Comparison of ENCODE assay signal across 23 mouse cellular contexts in genomic region chr11:82039132-82039660, GRCm38 (mm10). TPM values are rescaled to one million over a fixed set of nuclear protein-coding genes. Genes with fewer than 3 reads are reported as not detected.
DNase-seq lines count a peak whose midpoint lies in the region; ATAC-seq and TF ChIP-seq lines count a peak whose summit lies in the region.
"Had no signal": no experiment of that assay in that cellular context is flagged by ENCODE, and none has a peak within 500 bp of the region (broad histone marks: within the 10 kb centered on the region; RNA-seq: fewer than 3 reads in every experiment).

No protein-coding gene starts in this region.

- H3K36me3 ChIP-seq in heart, embryonic 11.5 days (ENCODE audit: control insufficient read depth, insufficient read depth, low read length): no peaks in the 10 kb centered on the region
- H3K36me3 ChIP-seq: embryonic facial prominence, embryonic 12.5 days; midbrain, embryonic 13.5 days had no signal

- H3K27ac ChIP-seq in heart, embryonic 11.5 days (ENCODE audit: low read depth, low read length): no peak overlapping the region
- H3K27ac ChIP-seq in bone marrow macrophage, adult 2 months (ENCODE audit: insufficient read depth, low read depth, low read length): peak overlapping the region; percentile 37
- H3K27ac ChIP-seq: embryonic facial prominence, embryonic 12.5 days; midbrain, embryonic 13.5 days had no signal

- no peak overlapping the region for H3K4me2 ChIP-seq in heart, embryonic 11.5 days
- H3K4me2 ChIP-seq: embryonic facial prominence, embryonic 12.5 days; liver, embryonic 11.5 days; midbrain, embryonic 13.5 days had no signal

- H3K4me3 ChIP-seq in heart, embryonic 11.5 days (ENCODE audit: low read depth, low read length): no peak overlapping the region
- H3K4me3 ChIP-seq in bone marrow macrophage, adult 2 months (ENCODE audit: insufficient read depth, low read length): no peak overlapping the region
- H3K4me3 ChIP-seq: embryonic facial prominence, embryonic 12.5 days; midbrain, embryonic 13.5 days had no signal

- WGBS in heart, embryonic 11.5 days (ENCODE audit: insufficient replicate concordance): 60% methylated on average over 3 of the region's 3 CpGs

- no peak for TF ChIP-seq CTCF in bone marrow macrophage, adult 2 months (IDR thresholded peaks at IDR 0.05; ENCODE audit: low read depth, low read length)

- H3K9ac ChIP-seq in heart, embryonic 11.5 days (ENCODE audit: low read depth, low read length): no peak overlapping the region
- H3K9ac ChIP-seq: embryonic facial prominence, embryonic 12.5 days; midbrain, embryonic 13.5 days had no signal

- no peaks in the 10 kb centered on the region for H3K27me3 ChIP-seq in heart, embryonic 11.5 days (ENCODE audit: control insufficient read depth, insufficient read depth, low read length)
- H3K27me3 ChIP-seq: embryonic facial prominence, embryonic 12.5 days; midbrain, embryonic 13.5 days had no signal

- peaks cover 3% of the 10 kb centered on the region; the same call in 1 of the 2 replicates for H3K4me1 ChIP-seq in heart, embryonic 11.5 days (ENCODE audit: control insufficient read depth, insufficient read depth, low read length)
- H3K4me1 ChIP-seq in bone marrow macrophage, adult 2 months (ENCODE audit: control insufficient read depth, insufficient read depth, low read length): peaks cover 70% of the 10 kb centered on the region
- H3K4me1 ChIP-seq: embryonic facial prominence, embryonic 12.5 days; midbrain, embryonic 13.5 days had no signal

- ATAC-seq in heart, embryonic 11.5 days (replicated peaks; ENCODE audit: insufficient number of reproducible peaks, low FRiP score, low TSS enrichment): no peak
- ATAC-seq in erythroblast, adult 5-6 weeks (replicated peaks; ENCODE audit: low FRiP score, poor library complexity, severe bottlenecking): no peak
- ATAC-seq: midbrain, embryonic 13.5 days had no signal

- TF ChIP-seq POLR2A in bone marrow macrophage, adult 2 months (IDR thresholded peaks at IDR 0.05; ENCODE audit: borderline replicate concordance, low read depth, low read length): no peak

- H3K9me3 ChIP-seq in heart, embryonic 11.5 days (replicated peaks; ENCODE audit: control insufficient read depth, low read length): no peaks in the 10 kb centered on the region
- H3K9me3 ChIP-seq: embryonic facial prominence, embryonic 12.5 days; midbrain, embryonic 13.5 days had no signal

- DNase-seq in heart, adult 11 months: peak; percentile 93
- DNase-seq in urinary bladder, postnatal 14 days (ENCODE audit: low spot score): peak; percentile 12
- DNase-seq in urinary bladder, postnatal 4 days (ENCODE audit: low spot score in 2 of 2): no peak
- DNase-seq in skeletal muscle tissue, adult 2 months (ENCODE audit: low read depth, low spot score): peak; percentile 58
- DNase-seq in retina, embryonic 14.5 days (ENCODE audit: low spot score): no peak
- DNase-seq: cerebellum, adult 8-10 months; gastrocnemius, postnatal 36 days; kidney, adult 8-10 months; kidney, postnatal 36 days; lung, adult 2 months; thymus, postnatal 36 days had no signal

RNA-seq across cellular contexts. Expression of gene Gm17268, which starts 0.8 kb away (rescaled TPM):
- polyA plus RNA-seq in heart, embryonic 11.5 days (2014; fragmentation: Nextera tagmentation; extraction: Ambion mirVana): not detected in 2 replicates
- polyA plus RNA-seq in bone marrow macrophage, adult 2 months (2012; ENCODE audit: insufficient read depth, insufficient read length, missing spikeins): not detected in 2 replicates
- not detected in 2 replicates for total RNA-seq in erythroblast, adult 5-6 weeks (2015; ENCODE audit: low replicate concordance)
- not detected in 2 replicates for total RNA-seq in erythroblast, adult 5-6 weeks (2017; ENCODE audit: low replicate concordance)
- total RNA-seq: common myeloid progenitor, adult 5-6 weeks; gastrocnemius, postnatal 36 days; layer of hippocampus, postnatal 10 days; left cerebral cortex, postnatal 36 days had no signal
- polyA plus RNA-seq: embryonic facial prominence, embryonic 12.5 days; forebrain, embryonic 11.5 days; heart, postnatal 0 days; liver, embryonic 11.5 days; lung, adult 2 months; midbrain, embryonic 13.5 days; small intestine, adult 2 months had no signal

RNA-seq across cellular contexts. Expression of gene Ccl2, which starts 3.8 kb away (rescaled TPM):
- 6.8 and 8.2 TPM in 2 replicates for polyA plus RNA-seq in heart, embryonic 11.5 days (2014; fragmentation: Nextera tagmentation; extraction: Ambion mirVana)
- polyA plus RNA-seq in bone marrow macrophage, adult 2 months (2012; ENCODE audit: insufficient read depth, insufficient read length, missing spikeins): 4.0 and 4.7 TPM in 2 replicates
- 11.5 TPM in 1 of 2 replicates, not detected in the other for total RNA-seq in erythroblast, adult 5-6 weeks (2015; ENCODE audit: low replicate concordance)
- total RNA-seq in erythroblast, adult 5-6 weeks (2017; ENCODE audit: low replicate concordance): not detected in 2 replicates
- total RNA-seq: gastrocnemius, postnatal 36 days; layer of hippocampus, postnatal 10 days; left cerebral cortex, postnatal 36 days had no signal

RNA-seq across cellular contexts. Expression of gene Ccl7, which starts 6.3 kb away (rescaled TPM):
- 2.0 and 2.8 TPM in 2 replicates for polyA plus RNA-seq in heart, embryonic 11.5 days (2014; fragmentation: Nextera tagmentation; extraction: Ambion mirVana)
- 1.9 and 2.0 TPM in 2 replicates for polyA plus RNA-seq in bone marrow macrophage, adult 2 months (2012; ENCODE audit: insufficient read depth, insufficient read length, missing spikeins)
- total RNA-seq in erythroblast, adult 5-6 weeks (2015; ENCODE audit: low replicate concordance): not detected in 2 replicates
- total RNA-seq in erythroblast, adult 5-6 weeks (2017; ENCODE audit: low replicate concordance): not detected in 2 replicates
- total RNA-seq: common myeloid progenitor, adult 5-6 weeks; gastrocnemius, postnatal 36 days had no signal

RNA-seq across cellular contexts. Expression of gene Ccl11, which starts 18.4 kb away (rescaled TPM):
- polyA plus RNA-seq in heart, embryonic 11.5 days (2014; fragmentation: Nextera tagmentation; extraction: Ambion mirVana): not detected in 2 replicates
- not detected in 2 replicates for polyA plus RNA-seq in bone marrow macrophage, adult 2 months (2012; ENCODE audit: insufficient read depth, insufficient read length, missing spikeins)
- total RNA-seq in erythroblast, adult 5-6 weeks (2015; ENCODE audit: low replicate concordance): not detected in 2 replicates
- not detected in 2 replicates for total RNA-seq in erythroblast, adult 5-6 weeks (2017; ENCODE audit: low replicate concordance)
- total RNA-seq: common myeloid progenitor, adult 5-6 weeks had no signal
- polyA plus RNA-seq: forebrain, embryonic 11.5 days; liver, embryonic 11.5 days; midbrain, embryonic 13.5 days had no signal

Comparison
In these comparisons a context has a peak if more than half of its experiments do, and no peak if none do; other contexts are left out.
1. DNase-seq: peak in heart, adult 11 months (single experiment), urinary bladder, postnatal 14 days (single experiment) and skeletal muscle tissue, adult 2 months (single experiment); none in urinary bladder, postnatal 4 days (0 of 2) and retina, embryonic 14.5 days (single experiment).